Mouse (Mus musculus) lung, embryonic 14.5 days (tissue): ENCODE results near the gene Pold1. TPM values are rescaled to one million over a fixed set of nuclear protein-coding genes. Genes with fewer than 3 reads are reported as not detected.
A peak's percentile ranks its signal among the peaks of the same experiment; 100 is the strongest.

Source experiments
- ATAC-seq: fragments of 200-750 bp; cut with Nextera tagmentation; 2 replicates; pipeline ENCODE4 v1.8.0; 2017; ENCODE audit warnings: mild to moderate bottlenecking, moderate TSS enrichment, moderate library complexity; ENCODE audit not compliant: insufficient read depth
- DNase-seq: peaks from one replicate; pipeline ENCODE4 v3.0.0-alpha.2; 2015
- H3K27ac ChIP-seq: fragments of 300-500 bp; sonication (generic); 2 replicates; pipeline ENCODE4 v1.5.1; 2014; ENCODE audit warnings: low read depth, mild to moderate bottlenecking, moderate library complexity
- H3K27me3 ChIP-seq: fragments of 300-500 bp; sonication (generic); 2 replicates; pipeline ENCODE4 v1.6.1; 2014; ENCODE audit warnings: low read length, control low read depth; ENCODE audit not compliant: insufficient read depth
- H3K36me3 ChIP-seq: fragments of 300-500 bp; sonication (generic); 2 replicates; pipeline ENCODE4 v1.6.1; 2014; ENCODE audit warnings: control low read depth; ENCODE audit not compliant: insufficient read depth
- H3K4me1 ChIP-seq: fragments of 300-500 bp; sonication (generic); 2 replicates; pipeline ENCODE4 v1.6.1; 2014; ENCODE audit warnings: antibody characterized with exemption, control low read depth; ENCODE audit not compliant: insufficient read depth
- H3K4me2 ChIP-seq: fragments of 300-500 bp; sonication (generic); 2 replicates; pipeline ENCODE4 v1.6.1; 2014; ENCODE audit warnings: mild to moderate bottlenecking
- H3K4me3 ChIP-seq: fragments of 300-500 bp; sonication (generic); 2 replicates; pipeline ENCODE4 v1.5.1; 2014; ENCODE audit warnings: low read depth, low read length
- H3K9ac ChIP-seq: fragments of 300-500 bp; sonication (generic); 2 replicates; pipeline ENCODE4 v1.6.1; 2014
- H3K9me3 ChIP-seq: fragments of 300-500 bp; sonication (generic); 2 replicates; pipeline ENCODE4 v1.6.1; 2016; ENCODE audit warnings: low read depth, low read length, control low read depth
- CTCF ChIP-seq: IDR thresholded peaks from 2 replicates; pipeline ENCODE4 v1.5.1; 2016; ENCODE audit warnings: antibody characterized with exemption, low read depth
- WGBS: fragments of 180-500 bp; shearing (Covaris S2); extraction: QIAGEN DNeasy Blood & Tissue Kit; methylation state at CpG from one replicate; pipeline ENCODE4 v1.1.7; 2014; 5-methylcytosine and 5-hydroxymethylcytosine counted together
- polyA plus RNA-seq: library from polyadenylated mRNA; unstranded; fragments of >200 nt; fragmentation: Nextera tagmentation; extraction: Ambion mirVana; gene quantifications from 2 replicates; pipeline ENCODE4 v1.2.1, GENCODE M21; 2014

Pold1 gene
- polyA plus RNA-seq, 1 experiment from 2014 or later: 105 TPM

DNA sequence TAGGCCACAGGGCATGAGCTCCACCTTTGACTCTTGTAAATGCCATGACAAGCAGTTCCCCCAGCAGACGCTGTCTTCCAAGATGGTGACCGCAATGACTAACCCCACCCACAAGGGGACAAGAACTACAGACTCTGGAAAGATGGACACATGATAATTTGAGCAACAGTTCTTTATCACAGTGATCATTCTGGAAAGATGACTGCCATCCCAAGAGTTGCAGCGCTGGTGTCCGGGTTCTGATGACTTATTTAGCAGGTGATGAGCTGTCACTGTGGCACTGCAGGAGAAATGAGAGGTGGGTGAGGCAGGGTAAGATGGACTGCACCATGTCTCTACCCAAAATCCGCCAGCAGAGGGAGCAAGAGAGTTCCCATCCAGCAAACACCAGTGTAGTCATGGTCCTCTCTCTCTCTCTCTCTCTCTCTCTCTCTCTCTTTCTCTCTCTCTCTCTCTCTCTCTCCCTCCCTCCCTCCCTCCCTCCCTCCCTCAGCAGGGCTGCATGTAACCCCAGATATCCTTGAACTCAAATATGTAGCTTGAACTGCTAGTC, 47.0 kb downstream of the Pold1 start:
- WGBS: 26% methylated on average over 5 of the region's 5 CpGs
- Histone ChIP-seq H3K4me3 (no peak overlapping the region), H3K27me3 (peaks cover 4% of the 10 kb centered on the region; the same call in 1 of the 2 replicates), H3K4me1 (no peaks in the 10 kb centered on the region; the same call in 1 of the 2 replicates), H3K36me3 (no peaks in the 10 kb centered on the region), H3K9me3 (no peaks in the 10 kb centered on the region), H3K4me2 (no peak overlapping the region), H3K27ac (no peak overlapping the region), H3K9ac (no peak overlapping the region)
- peak; percentile 80 for TF ChIP-seq CTCF
- DNase-seq (peak; percentile 82), ATAC-seq (no peak; the same call in 1 of the 2 replicates)

DNA sequence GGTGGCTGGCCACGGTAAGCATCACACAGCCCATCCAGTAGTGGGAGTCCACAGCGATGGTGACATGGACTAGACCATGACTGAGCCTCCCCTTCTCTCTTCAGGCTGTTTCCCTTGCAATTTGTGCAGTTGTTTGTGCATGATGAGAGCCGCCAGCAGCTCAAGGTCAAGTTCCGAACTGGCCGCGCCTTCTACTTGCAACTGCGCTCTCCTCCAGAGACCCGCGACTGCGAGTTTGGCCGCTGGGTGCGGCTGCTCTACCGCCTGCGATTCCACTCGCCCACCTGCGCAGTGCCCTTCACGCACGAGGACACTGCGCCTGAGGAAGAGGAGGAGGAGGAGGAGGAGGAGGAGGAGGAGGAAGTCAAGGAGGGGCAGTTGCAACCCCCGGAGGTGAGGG, 48.6 kb downstream of the Pold1 start:
- H3K36me3 ChIP-seq: no peaks in the 10 kb centered on the region
- no peak overlapping the region for H3K27ac ChIP-seq
- 45% methylated on average over 20 of the region's 20 CpGs for WGBS
- no peak overlapping the region for H3K4me2 ChIP-seq
- no peaks in the 10 kb centered on the region for H3K9me3 ChIP-seq
- no peak overlapping the region for H3K4me3 ChIP-seq
- peaks cover 7% of the 10 kb centered on the region for H3K4me1 ChIP-seq
- H3K9ac ChIP-seq: no peak overlapping the region
- DNase-seq: no peak
- no peak for ATAC-seq
- H3K27me3 ChIP-seq: peaks cover 4% of the 10 kb centered on the region; the same call in 1 of the 2 replicates
- no peak for TF ChIP-seq CTCF

DNA sequence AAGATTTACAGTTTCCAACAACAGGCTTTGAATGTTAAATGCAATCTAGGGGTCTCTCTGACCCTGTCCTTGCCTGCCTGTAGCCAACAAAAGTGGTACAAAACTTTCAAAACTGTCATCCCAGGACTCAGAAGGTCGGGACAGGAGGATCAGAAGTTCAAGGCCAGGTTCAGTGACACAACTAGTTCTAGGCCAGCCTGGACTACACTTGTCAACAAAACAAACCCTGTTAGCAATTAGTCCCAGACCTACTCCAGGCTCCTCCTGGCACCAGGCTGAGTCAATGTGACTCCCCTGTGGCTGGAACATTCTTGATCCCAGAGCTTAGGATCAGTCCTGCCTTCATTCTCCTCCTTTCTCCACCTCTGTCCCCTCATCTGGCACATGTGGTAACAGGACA, 49.7 kb downstream of the Pold1 start:
- Histone ChIP-seq H3K9me3 (no peaks in the 10 kb centered on the region), H3K27ac (no peak overlapping the region), H3K4me1 (peaks cover 7% of the 10 kb centered on the region), H3K9ac (no peak overlapping the region), H3K27me3 (peaks cover 4% of the 10 kb centered on the region; the same call in 1 of the 2 replicates), H3K4me3 (no peak overlapping the region), H3K36me3 (peaks cover 3% of the 10 kb centered on the region; the same call in 1 of the 2 replicates), H3K4me2 (no peak overlapping the region)
- ATAC-seq: no peak
- no peak for TF ChIP-seq CTCF
- no peak for DNase-seq
- WGBS: 69% methylated on average over 1 of the region's 1 CpGs

DNA sequence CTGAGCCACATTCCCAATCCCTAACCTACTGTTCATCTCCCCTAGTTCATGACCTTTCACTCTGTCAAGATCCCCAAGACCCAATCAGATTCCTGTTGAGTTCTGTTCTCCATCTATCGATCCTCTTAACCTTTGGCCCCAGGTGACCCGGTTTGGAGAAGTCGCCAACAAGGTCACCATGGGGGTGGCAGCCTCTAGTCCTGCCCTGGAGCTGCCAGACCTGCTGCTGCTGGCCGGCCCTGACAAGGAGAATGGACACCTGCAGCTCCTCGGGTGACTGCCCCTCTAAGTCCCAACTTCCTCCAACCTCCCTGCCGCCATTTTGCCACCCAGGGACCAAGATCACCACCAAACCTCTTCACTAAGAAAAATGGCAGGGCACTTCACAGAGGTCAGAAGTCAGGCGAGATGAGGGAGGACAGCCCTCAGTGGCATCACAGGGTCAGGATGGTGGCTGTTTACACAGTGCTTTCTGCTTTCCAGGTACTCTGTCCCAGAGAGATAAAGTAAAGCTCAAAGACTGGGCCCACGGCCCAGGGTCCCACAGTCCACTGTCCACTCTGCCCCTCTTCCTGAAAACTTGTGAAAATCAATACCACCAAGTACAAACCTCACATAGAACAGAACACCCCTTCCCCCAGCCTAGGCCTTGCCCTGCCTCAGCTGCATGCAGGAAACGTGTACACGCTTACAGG, 51.1 kb downstream of the Pold1 start:
- H3K27me3 ChIP-seq: peaks cover 4% of the 10 kb centered on the region; the same call in 1 of the 2 replicates
- peaks cover 11% of the 10 kb centered on the region for H3K36me3 ChIP-seq
- H3K4me3 ChIP-seq: peak overlapping the region; percentile 70
- no peak for ATAC-seq
- H3K4me1 ChIP-seq: peaks cover 7% of the 10 kb centered on the region
- TF ChIP-seq CTCF: no peak
- no peak overlapping the region for H3K27ac ChIP-seq
- H3K9ac ChIP-seq: peak overlapping the region; percentile 80; the same call in 1 of the 2 replicates
- H3K9me3 ChIP-seq: no peaks in the 10 kb centered on the region
- WGBS: 74% methylated on average over 10 of the region's 10 CpGs
- peak overlapping the region; percentile 94 for H3K4me2 ChIP-seq
- no peak for DNase-seq

DNA sequence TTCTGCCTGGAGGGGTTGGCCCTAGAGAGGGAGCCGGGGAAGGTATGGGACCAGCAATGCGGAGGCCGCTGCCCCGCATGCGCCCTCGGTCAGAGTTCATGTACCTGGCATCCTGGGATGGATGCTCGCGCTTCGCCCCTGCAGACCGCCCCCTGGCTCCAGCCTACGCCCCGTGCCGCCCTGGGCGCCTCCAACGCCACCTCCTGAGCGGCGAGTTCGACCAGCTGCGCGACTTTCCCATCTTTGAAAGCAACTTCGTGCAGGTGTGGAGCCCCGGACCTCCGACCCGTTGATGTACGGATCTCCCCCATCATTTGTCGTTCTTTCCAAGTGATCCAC, 51.9 kb downstream of the Pold1 start:
- Histone ChIP-seq H3K9me3 (no peaks in the 10 kb centered on the region), H3K9ac (peak overlapping the region; percentile 80), H3K36me3 (peaks cover 18% of the 10 kb centered on the region), H3K27me3 (peaks cover 4% of the 10 kb centered on the region; the same call in 1 of the 2 replicates), H3K4me1 (peaks cover 7% of the 10 kb centered on the region), H3K4me3 (peak overlapping the region; percentile 70), H3K27ac (peak overlapping the region; percentile 86), H3K4me2 (peak overlapping the region; percentile 94)
- DNase-seq: no peak
- peak; percentile 38 for TF ChIP-seq CTCF
- ATAC-seq: no peak
- WGBS: 1% methylated on average over 26 of the region's 26 CpGs

DNA sequence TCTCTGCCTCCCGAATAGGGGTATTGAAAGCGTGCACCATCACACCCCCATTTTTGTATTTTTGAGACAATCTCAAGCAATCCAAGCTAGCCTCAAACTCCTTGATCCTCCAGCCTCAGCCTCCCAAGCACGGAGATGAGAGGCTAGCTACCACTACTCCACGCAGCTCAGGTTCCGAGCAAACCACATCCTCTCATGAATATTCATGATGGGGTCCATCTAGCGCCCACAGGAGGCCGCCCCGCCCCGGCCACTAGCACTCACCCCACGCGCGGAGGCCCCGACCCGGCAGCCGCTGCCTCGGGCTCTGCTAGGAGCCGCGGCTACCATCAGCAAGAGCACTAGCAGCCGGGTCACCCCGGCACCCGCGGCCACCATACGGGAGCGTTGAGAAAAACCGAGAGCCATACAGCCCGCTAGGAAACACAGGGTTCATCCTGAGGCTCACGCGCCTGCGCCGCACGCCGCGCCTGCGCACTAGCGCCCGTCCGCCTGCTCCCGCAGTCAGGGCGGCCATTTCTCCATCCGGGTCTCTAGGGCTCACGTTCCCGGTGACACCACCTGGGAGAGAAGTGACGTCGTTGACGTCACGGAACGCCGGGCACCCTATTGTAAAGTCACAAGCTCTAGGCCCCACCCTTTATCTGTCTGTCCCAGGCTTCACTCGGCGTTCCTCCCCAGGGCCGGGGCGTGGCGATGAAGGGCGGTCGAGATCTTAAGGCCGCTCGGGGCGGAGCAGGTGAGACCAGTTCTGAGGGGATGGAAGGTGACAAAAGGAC, 52.5 kb downstream of the Pold1 start, which contains the start of the genes Emc10 and Fam71e1:
TSS of gene Emc10 (minus strand) at position 538 of the 779 bp plus-strand sequence.
TSS of gene Fam71e1 (plus strand) at position 590 of the 779 bp plus-strand sequence.
- under 1% methylated on average over 58 of the region's 58 CpGs for WGBS

More for the DNA sequence above, 52.5 kb downstream of the Pold1 start, which contains the start of the genes Emc10 and Fam71e1:
- Histone ChIP-seq H3K4me2 (peak within 1 kb of the TSS; percentile 94), H3K9me3 (no peaks in the 10 kb centered on the region), H3K36me3 (peaks cover 23% of the 10 kb centered on the region), H3K27me3 (peaks cover 4% of the 10 kb centered on the region; the same call in 1 of the 2 replicates), H3K27ac (peak within 1 kb of the TSS; percentile 91), H3K9ac (peak within 1 kb of the TSS; percentile 80), H3K4me3 (peak within 1 kb of the TSS; percentile 70), H3K4me1 (peaks cover 7% of the 10 kb centered on the region)
- DNase-seq (peak; percentile 100), ATAC-seq (peak; percentile 96)
- no peak for TF ChIP-seq CTCF
